Mouse (Mus musculus): ENCODE measurements around the gene Acsf2.
"Not testable (repeated sequence)": the region's sequence is repeated elsewhere in the genome, so short reads cannot be mapped to it uniquely, and the experiment has no call there.

The Acsf2 gene

DNA sequence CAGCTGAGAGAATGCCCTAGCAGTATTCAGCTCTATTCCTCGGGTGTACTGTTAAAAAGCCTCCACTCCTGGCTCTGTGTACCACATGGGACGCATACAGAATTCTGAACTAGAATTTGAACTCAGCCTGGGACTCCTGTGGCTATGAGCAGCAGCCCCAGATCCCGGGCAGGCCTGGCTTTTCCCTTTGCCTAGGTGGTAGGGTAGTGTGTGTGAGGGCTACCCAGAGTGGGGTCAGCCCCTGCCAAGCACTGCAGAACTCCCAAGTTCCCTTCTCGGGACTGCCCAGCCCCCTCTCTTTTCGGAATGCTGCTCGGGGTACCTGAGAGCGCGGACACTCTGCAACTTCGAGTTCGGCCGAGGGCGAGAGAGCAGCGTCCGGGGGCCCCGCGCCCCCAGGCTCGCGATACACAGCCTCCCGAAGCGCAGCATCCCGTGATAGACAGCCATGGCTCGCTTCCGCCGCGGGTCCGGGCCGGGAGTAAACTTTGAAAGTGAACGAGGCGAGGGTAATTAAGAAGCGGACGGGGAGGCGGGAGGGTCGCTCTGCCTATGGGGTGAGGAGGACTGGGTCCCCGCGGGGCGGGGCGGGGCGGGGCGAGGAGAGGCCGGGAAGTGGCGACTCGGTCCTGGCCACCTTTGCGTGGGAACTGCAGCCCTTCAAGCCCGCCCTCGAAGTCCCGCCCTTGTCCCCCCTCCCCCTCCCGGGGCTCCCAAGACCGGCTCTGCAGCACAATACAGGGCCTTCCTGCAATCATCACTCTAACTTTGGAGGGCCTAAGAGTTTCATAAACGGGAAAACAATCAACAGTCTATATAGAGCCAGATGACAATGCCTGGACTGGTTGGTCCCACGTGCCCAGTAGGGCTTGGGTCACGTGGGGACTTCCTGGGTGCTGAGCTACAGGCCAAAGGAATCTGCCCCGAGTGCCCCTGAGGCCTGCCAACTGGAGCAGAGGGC is at the start of gene Acsf2:
Acsf2 (minus strand) TSS at position 551 of the 961 bp plus-strand sequence.
- DNase-seq (ENCODE audit: low read depth, low spot score): peak; percentile 66

GRCm38 (mm10) chr11:94651241-94651640 is 49.6 kb upstream of the Acsf2 start:
- not testable (repeated sequence) for DNase-seq (ENCODE audit: low read depth, low spot score)

- no peak for DNase-seq (ENCODE audit: low read depth, low spot score)
Measured at GRCm38 (mm10) chr11:94646457-94646856, 44.8 kb upstream of the Acsf2 start.

DNA sequence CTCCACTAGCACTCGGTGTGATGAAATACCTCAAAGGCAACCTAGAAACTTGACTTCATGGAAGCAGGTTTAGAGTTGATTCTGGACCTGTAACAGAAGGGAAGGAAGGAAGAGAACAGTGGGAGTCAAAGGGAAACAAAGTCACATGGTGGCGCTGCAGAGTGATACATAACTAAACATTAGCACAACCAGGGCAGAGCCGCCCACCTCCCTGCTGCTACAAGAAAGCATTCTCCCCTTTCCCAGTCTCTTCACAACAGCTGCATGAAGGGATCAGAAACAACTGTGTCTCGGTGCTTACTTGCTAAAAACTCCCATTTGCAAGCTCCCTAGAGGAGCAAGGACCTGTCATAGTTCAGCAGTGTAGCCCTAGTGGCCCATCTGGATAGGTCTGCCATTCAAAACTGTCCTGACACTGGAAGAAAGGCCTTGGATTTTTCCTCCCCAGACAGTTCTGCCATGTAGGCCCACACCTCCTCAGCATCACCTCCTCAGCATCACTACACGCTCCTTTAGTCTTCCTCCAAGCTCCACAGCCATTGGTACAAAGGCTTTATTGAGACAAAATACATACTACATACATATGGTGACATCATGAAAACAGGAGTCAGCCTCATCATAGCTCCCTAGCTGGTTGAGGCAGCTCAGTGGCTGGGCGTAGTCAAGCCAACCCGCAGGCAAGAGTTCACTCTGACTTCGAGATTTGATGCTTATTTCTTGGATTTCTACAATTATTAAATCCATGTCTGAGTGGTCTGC is 43.0 kb upstream of the Acsf2 start:
- DNase-seq (ENCODE audit: low read depth, low spot score): no peak

- DNase-seq (ENCODE audit: low read depth, low spot score): no peak
Measured at GRCm38 (mm10) chr11:94634431-94634830, 32.8 kb upstream of the Acsf2 start.

DNA sequence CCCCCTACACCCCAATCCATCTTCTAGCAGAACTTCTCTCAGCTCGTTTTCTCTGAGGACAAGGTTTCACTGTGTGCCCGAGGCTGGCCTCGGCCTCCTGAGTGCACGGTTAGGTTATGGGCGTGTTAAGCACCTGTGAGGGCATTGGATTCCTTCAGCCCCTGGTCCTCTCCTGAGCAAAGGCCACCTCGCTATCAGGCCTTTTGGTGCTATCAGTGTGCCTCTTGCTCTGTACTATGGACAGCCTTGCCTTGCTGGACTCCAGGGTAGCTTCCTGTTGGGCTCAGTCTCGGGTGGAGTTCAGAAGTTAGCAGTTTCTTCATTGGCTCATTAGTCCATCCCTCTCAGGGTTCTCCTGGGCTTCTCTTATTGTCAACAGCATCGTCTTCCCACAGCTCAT is 31.3 kb upstream of the Acsf2 start:
- no peak for DNase-seq (ENCODE audit: low read depth, low spot score)

- no peak for DNase-seq (ENCODE audit: low read depth, low spot score)
Measured at GRCm38 (mm10) chr11:94631969-94632368, 30.3 kb upstream of the Acsf2 start.

DNA sequence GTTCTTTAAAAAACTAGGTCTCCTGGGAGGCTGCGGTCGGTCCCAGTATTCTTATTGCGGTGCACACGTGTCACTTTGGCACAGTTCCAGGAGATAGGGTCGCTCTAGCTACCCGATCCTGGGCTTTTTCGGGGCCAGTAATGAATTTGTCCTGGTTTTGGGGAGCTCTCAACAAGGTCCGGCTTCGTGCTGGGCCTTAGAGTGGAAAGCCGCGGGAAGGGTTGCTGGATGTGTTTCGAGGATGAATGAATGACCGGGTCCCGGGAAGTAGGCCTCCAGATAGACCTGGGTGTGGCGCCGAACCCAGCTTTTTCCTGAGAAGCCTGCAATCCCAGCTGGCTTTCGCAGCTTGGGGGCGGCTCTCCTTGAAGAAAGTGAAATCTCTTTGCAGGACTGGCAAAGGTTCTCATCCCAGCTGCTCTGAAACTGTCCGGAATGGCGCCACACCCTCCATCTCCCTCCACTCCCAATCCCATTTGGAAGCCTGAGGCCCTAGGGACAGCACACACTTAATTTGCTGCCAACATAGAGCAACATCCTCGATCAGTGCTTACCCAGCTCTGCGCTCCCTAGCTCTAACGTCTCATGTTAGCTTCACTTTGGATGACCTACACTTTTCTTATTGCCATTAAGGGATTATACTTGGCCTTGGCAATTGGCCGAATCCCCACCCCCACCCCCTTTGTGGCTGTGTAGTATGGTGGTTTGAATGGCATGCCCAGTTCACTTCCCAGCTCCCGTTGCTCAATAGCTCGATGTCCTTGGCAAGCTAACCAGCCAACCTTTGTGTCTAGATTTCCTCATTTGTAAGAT is 28.7 kb upstream of the Acsf2 start:
- DNase-seq (ENCODE audit: low read depth, low spot score): peak; percentile 7

DNA sequence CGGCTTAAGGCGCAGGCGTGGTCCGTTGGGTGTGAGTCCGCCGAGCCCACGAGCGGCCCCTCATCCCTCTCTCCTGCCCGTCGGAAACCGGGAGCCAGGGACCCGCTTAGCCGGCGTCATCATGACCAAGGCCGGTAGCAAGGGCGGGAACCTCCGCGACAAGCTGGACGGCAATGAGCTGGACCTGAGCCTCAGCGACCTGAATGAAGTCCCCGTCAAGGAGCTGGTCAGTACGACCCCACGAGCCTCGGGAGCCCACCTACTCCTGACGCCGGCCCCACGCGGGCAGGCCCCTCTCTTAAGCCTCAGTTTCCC is 28.2 kb upstream of the Acsf2 start:
- DNase-seq (ENCODE audit: low read depth, low spot score): no peak

DNA sequence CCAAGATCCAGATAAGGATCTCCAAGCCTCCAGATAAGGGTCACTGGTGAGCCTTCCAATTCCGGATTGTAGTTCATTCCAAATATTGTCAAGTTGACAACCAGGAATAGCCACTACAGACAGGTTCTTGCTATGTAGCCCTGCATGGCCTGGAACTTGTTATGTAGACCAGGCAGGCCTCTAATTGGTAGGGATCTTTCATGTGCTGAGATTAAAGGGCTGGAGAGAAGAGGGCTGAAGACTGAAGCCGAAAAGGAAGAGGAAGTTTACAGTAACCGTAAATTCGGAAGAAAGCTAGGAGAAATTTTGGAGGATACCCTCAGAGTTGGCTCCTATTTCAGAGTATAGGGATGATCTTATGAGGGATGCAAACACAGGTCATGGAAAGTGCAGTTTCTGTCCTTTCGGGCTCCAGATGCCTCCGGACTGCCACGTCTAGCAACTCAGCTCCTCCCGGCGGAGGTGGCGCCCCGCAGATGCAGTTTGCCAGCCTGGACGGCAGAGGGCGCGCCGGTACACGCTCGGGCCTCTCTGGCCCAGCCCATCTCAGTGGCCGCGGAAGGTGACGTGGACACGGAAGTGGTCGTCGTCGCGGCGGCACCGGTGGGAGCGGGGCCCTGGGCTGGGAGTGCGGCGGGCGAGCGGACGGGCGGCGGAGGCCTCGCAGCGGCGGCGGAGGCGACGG is 27.7 kb upstream of the Acsf2 start, which contains the start of gene Lrrc59:
Lrrc59 (plus strand) TSS at position 569 of the 685 bp plus-strand sequence.
- peak; percentile 87 for DNase-seq (ENCODE audit: low read depth, low spot score)

DNA sequence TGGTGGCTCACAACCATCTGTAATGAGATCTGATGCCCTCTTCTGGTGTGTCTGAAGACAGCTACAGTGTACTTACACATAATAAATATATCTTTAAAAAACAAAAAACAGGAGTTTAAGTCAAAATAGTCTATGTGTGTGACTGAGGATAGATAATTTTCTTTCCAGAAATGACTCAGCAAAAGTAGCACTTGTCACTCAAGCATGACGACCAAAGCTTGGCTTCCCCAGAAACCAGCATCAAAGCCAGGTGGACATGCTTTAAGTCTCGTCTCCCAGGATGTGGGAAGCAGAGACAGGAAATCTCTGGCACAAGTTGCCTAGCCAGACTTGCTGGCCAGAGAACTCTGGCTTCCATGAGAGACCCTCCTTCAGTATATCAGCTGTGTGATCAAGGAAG is 20.5 kb upstream of the Acsf2 start:
- DNase-seq (ENCODE audit: low read depth, low spot score): no peak

GRCm38 (mm10) chr11:94621458-94621852 is 19.8 kb upstream of the Acsf2 start:
- DNase-seq (ENCODE audit: low read depth, low spot score): no peak

- no peak for DNase-seq (ENCODE audit: low read depth, low spot score)
Measured at GRCm38 (mm10) chr11:94620766-94621457, 19.2 kb upstream of the Acsf2 start.

GRCm38 (mm10) chr11:94617646-94618045 is 16.0 kb upstream of the Acsf2 start:
- no peak for DNase-seq (ENCODE audit: low read depth, low spot score)

GRCm38 (mm10) chr11:94615494-94615893 is 13.8 kb upstream of the Acsf2 start:
- DNase-seq (ENCODE audit: low read depth, low spot score): no peak

DNA sequence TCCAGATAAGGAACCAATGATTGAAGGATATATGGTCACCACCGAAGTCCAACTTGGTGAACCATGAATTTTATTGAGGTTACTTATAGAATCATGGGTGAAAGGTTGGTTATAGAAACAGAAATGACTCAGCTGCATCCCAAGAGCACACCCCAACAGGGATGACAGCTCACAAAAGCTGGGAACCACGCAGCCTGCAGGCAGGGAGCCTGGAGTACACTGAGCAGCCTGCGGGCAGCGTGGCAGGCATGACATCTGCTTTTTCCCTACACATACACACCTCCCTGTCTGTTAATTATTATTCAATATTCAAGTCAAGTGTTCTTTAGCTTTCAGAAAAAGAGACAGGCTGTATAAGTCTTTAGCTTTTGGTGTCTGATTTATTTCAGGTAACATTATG is 12.9 kb upstream of the Acsf2 start:
- DNase-seq (ENCODE audit: low read depth, low spot score): no peak

- DNase-seq (ENCODE audit: low read depth, low spot score): no peak
Measured at GRCm38 (mm10) chr11:94610744-94611740, 9.4 kb upstream of the Acsf2 start.

GRCm38 (mm10) chr11:94602356-94602955 is 785 bp upstream of the Acsf2 start:
- DNase-seq (ENCODE audit: low read depth, low spot score): no peak

GRCm38 (mm10) chr11:94600447-94600846 is 1.2 kb downstream of the Acsf2 start:
- DNase-seq (ENCODE audit: low read depth, low spot score): no peak

Measured in embryo, embryonic 11.5 days (tissue).